Mouse (Mus musculus) ES-Bruce4 (cell line): Measurements from ENCODE around the gene Cmas. TPM values are rescaled to one million over a fixed set of nuclear protein-coding genes. Genes with fewer than 3 reads are reported as not detected.

Experiments
- H3K27ac ChIP-seq: 2 replicates; pipeline ENCODE4 v1.5.1; 2012; ENCODE audit warnings: low read length, inconsistent platforms; ENCODE audit not compliant: insufficient read depth
- H3K27me3 ChIP-seq: 2 replicates; pipeline ENCODE4 v1.6.1; 2012; ENCODE audit warnings: mild to moderate bottlenecking, low read length, inconsistent platforms; ENCODE audit not compliant: control insufficient read depth, poor library complexity, insufficient read depth, severe bottlenecking
- H3K36me3 ChIP-seq: 2 replicates; pipeline ENCODE4 v1.6.1; 2012; ENCODE audit warnings: inconsistent platforms, mild to moderate bottlenecking, low read length, moderate library complexity; ENCODE audit not compliant: control insufficient read depth, poor library complexity, insufficient read depth, severe bottlenecking
- H3K4me1 ChIP-seq: one replicate; pipeline ENCODE4 v1.8.1; 2011; ENCODE audit warnings: low read length; ENCODE audit not compliant: control insufficient read depth, insufficient read depth
- H3K4me3 ChIP-seq: 2 replicates; pipeline ENCODE4 v1.5.1; 2011; ENCODE audit warnings: low read depth, mild to moderate bottlenecking, low read length
- H3K9ac ChIP-seq: 2 replicates; pipeline ENCODE4 v1.6.1; 2012; ENCODE audit warnings: low read depth, mild to moderate bottlenecking, inconsistent platforms; ENCODE audit not compliant: poor library complexity, severe bottlenecking
- H3K9me3 ChIP-seq: replicated peaks from 2 replicates; pipeline ENCODE4 v1.6.1; 2012; ENCODE audit warnings: mild to moderate bottlenecking, low read length, inconsistent platforms; ENCODE audit not compliant: control insufficient read depth, poor library complexity, insufficient read depth, severe bottlenecking
- CTCF ChIP-seq: IDR thresholded peaks from one replicate; pipeline ENCODE4 v1.8.1; 2011; ENCODE audit warnings: low read depth, low read length
- EP300 ChIP-seq: IDR thresholded peaks from 2 replicates; pipeline ENCODE4 v1.6.1; 2011; ENCODE audit warnings: low read depth, low read length; ENCODE audit not compliant: insufficient read depth
- POLR2A ChIP-seq: IDR thresholded peaks from one replicate; pipeline ENCODE4 v1.8.1; 2011; ENCODE audit warnings: low read length; ENCODE audit not compliant: insufficient read depth
- polyA plus RNA-seq: library from polyadenylated mRNA; stranded (reverse); fragments of >200 nt; gene quantifications from 2 replicates; pipeline ENCODE4 v1.2.4, GENCODE M21; 2011; ENCODE audit warnings: low read depth; ENCODE audit not compliant: missing spikeins, insufficient read depth, insufficient read length

Cmas gene
- polyA plus RNA-seq, 1 experiment = 81.6 TPM

GRCm38 (mm10) chr6:142812969-142813368 is 56.5 kb downstream of the Cmas start:
- no peak overlapping the region for H3K27ac ChIP-seq
- H3K9me3 ChIP-seq = no peaks in the 10 kb centered on the region

GRCm38 (mm10) chr6:142814011-142814410 is 57.5 kb downstream of the Cmas start:
- H3K36me3 ChIP-seq = no peaks in the 10 kb centered on the region
- no peak overlapping the region for H3K9ac ChIP-seq
- H3K9me3 ChIP-seq = no peaks in the 10 kb centered on the region
- H3K27me3 ChIP-seq = no peaks in the 10 kb centered on the region
- H3K4me1 ChIP-seq = peaks cover 4% of the 10 kb centered on the region
- TF ChIP-seq CTCF (no peak), POLR2A (no peak), EP300 (no peak)
- no peak overlapping the region for H3K27ac ChIP-seq
- H3K4me3 ChIP-seq = no peak overlapping the region

More at GRCm38 (mm10) chr6:142812969-142813368, 56.5 kb downstream of the Cmas start:
- H3K4me3 ChIP-seq = no peak overlapping the region
- peaks cover 4% of the 10 kb centered on the region for H3K4me1 ChIP-seq
- no peaks in the 10 kb centered on the region for H3K36me3 ChIP-seq
- H3K9ac ChIP-seq = no peak overlapping the region
- H3K27me3 ChIP-seq = no peaks in the 10 kb centered on the region
- no peak for TF ChIP-seq POLR2A
- no peak for TF ChIP-seq EP300
- TF ChIP-seq CTCF = no peak

- H3K9ac ChIP-seq = no peak overlapping the region
- H3K4me3 ChIP-seq = peak overlapping the region; percentile 59
- H3K4me1 ChIP-seq = peaks cover 1% of the 10 kb centered on the region
- no peak overlapping the region for H3K27ac ChIP-seq
- no peak for TF ChIP-seq EP300
- TF ChIP-seq POLR2A = no peak
- TF ChIP-seq CTCF = no peak
- no peaks in the 10 kb centered on the region for H3K27me3 ChIP-seq
- H3K9me3 ChIP-seq = no peaks in the 10 kb centered on the region
- no peaks in the 10 kb centered on the region for H3K36me3 ChIP-seq
Measured at GRCm38 (mm10) chr6:142814495-142814921, 58.0 kb downstream of the Cmas start.

- Histone ChIP-seq H3K36me3 (no peaks in the 10 kb centered on the region), H3K27ac (no peak overlapping the region), H3K9ac (no peak overlapping the region), H3K27me3 (no peaks in the 10 kb centered on the region), H3K4me3 (no peak overlapping the region), H3K9me3 (no peaks in the 10 kb centered on the region), H3K4me1 (peaks cover 1% of the 10 kb centered on the region)
- TF ChIP-seq CTCF (no peak), EP300 (no peak), POLR2A (no peak)
Measured at GRCm38 (mm10) chr6:142815513-142815912, 59.0 kb downstream of the Cmas start.

GRCm38 (mm10) chr6:142818306-142818705 is 61.8 kb downstream of the Cmas start:
- no peak overlapping the region for H3K4me3 ChIP-seq
- no peak overlapping the region for H3K27ac ChIP-seq
- H3K9ac ChIP-seq = no peak overlapping the region
- H3K4me1 ChIP-seq = peaks cover 1% of the 10 kb centered on the region
- no peaks in the 10 kb centered on the region for H3K36me3 ChIP-seq
- H3K9me3 ChIP-seq = no peaks in the 10 kb centered on the region
- TF ChIP-seq CTCF (no peak), EP300 (no peak), POLR2A (no peak)
- H3K27me3 ChIP-seq = no peaks in the 10 kb centered on the region

- Histone ChIP-seq H3K4me3 (no peak overlapping the region), H3K27me3 (no peaks in the 10 kb centered on the region), H3K9ac (no peak overlapping the region), H3K27ac (no peak overlapping the region), H3K36me3 (no peaks in the 10 kb centered on the region), H3K9me3 (no peaks in the 10 kb centered on the region), H3K4me1 (no peaks in the 10 kb centered on the region)
- TF ChIP-seq EP300 = no peak
- TF ChIP-seq POLR2A = no peak
- TF ChIP-seq CTCF = no peak
Measured at GRCm38 (mm10) chr6:142823008-142823787, 66.7 kb downstream of the Cmas start.

Other genes starting within 250 kb of the Cmas start
- 661 and 669 TPM in 2 replicates for gene Ldhb, start 248.7 kb upstream of the Cmas start, polyA plus RNA-seq
- not detected in 2 replicates for gene Kcnj8, start 185.1 kb upstream of the Cmas start, polyA plus RNA-seq
- 0.12 and 0.36 TPM in 2 replicates for gene Abcc9, start 54.4 kb upstream of the Cmas start, polyA plus RNA-seq
- gene Sult6b2, start 47.8 kb downstream of the Cmas start, polyA plus RNA-seq = not detected in 2 replicates
- gene St8sia1, start 207.8 kb downstream of the Cmas start, polyA plus RNA-seq = 2.3 and 2.5 TPM in 2 replicates